Mouse (Mus musculus) gastrocnemius, postnatal 36 days (tissue): ENCODE results near the gene Kirrel3. TPM values are rescaled to one million over a fixed set of nuclear protein-coding genes. Genes with fewer than 3 reads are reported as not detected.

ENCODE experiments used
- DNase-seq, 2 experiments: peaks; one replicate each; pipeline ENCODE4 v3.0.0; 2022
- intact Hi-C: fragments of 180-260 bp; cut with DNase I; formaldehyde crosslinking; loops from one replicate; pipeline ENCODE4 v1.15.1; 2025
- long read RNA-seq, 2 experiments: library from polyadenylated mRNA; stranded (forward); transcript quantifications; one replicate each; pipeline ENCODE4 v2.0.0; 2021
- total RNA-seq, 2 experiments: library from RNA; stranded (reverse); gene quantifications; 2 replicates each; pipeline ENCODE4 v1.2.3; 2021

Gene Kirrel3
- total RNA-seq: under 1 TPM; 0.51 to 0.54 TPM
- long read RNA-seq, experiment 1, partial matches to known transcripts: 0 of 4 reads
- long read RNA-seq, experiment 1, other reads (novel, unspliced or antisense): 4 of 4 reads
- long read RNA-seq, experiment 2: 0 reads

DNA sequence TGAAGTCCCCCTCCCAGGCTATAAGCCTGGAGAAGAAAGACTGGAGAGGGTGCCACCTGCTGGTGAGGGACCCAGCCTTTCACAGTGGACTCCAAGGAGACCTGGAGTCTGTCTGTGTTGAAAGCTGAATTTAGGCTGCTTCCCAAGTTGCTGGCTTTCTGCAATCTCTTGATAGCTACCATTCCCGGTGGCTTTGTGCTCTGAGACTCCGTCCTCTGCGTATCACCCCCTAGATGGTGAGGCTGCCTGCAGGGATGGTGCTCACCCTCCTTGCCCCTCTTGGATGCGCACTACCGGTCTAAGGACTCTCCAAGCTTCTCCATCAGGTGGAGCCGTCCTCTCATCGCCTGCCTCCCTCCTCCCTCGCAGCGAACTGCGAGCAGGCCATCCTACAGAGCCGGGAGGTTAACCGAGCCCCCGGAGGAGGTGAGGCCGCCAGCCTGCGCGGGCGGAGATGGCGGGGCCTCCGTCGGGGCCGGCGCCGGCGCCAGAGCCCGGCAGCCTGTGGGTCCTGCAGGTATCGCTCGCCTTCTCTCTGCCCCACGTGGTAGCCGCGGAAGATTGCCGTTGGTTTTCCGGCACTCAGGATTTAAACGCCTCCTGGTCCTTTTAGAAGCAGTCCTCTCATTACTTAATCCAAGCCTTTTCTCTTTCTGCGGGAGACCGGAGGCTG is at the start of gene Kirrel3:
Kirrel3 (plus strand) TSS at position 136 of the 673 bp plus-strand sequence.
- intact Hi-C loops: no loop called here
- DNase-seq: peak; percentile 18 to 24

DNA sequence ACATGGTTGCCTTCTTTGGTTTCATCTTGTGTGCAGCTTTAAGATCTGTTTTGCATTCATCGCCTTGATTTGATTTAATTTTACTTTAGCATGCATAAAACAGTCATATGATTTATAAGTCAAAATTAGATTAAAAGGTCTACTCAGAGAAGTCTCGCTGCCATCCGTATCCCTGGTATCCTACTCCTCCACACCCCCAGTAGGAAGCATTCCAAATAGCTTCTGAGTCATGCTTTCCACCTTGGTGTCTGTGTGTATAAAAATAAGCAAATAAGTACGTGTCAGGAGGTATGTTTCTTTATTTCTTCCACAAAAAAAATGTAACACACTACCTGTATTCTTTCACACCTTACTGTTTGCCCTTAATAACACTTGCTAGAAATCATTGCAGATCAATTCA is 45.0 kb upstream of the Kirrel3 start:
- no peak for DNase-seq
- intact Hi-C loops: no loop called here

DNA sequence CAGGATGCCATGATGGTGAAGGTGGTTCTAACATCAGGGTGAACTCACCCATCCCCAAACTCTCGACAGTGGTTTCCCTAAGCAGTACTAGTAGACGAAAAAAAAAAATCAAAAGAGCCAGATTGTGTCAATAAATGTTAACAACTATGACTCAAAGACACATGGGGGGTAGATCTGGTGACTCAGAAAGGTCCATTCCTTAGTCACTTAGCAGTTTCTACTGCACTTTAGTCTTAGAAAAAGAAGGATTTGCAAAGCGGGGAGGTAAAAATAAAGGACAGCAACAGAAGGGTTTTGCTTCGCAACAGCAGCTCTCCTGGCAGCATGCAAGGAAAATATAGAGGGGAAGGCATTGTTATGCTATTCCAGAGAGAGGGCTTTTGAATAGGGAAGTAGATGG is 41.7 kb upstream of the Kirrel3 start:
- no peak for DNase-seq
- intact Hi-C loops: no loop called here

DNA sequence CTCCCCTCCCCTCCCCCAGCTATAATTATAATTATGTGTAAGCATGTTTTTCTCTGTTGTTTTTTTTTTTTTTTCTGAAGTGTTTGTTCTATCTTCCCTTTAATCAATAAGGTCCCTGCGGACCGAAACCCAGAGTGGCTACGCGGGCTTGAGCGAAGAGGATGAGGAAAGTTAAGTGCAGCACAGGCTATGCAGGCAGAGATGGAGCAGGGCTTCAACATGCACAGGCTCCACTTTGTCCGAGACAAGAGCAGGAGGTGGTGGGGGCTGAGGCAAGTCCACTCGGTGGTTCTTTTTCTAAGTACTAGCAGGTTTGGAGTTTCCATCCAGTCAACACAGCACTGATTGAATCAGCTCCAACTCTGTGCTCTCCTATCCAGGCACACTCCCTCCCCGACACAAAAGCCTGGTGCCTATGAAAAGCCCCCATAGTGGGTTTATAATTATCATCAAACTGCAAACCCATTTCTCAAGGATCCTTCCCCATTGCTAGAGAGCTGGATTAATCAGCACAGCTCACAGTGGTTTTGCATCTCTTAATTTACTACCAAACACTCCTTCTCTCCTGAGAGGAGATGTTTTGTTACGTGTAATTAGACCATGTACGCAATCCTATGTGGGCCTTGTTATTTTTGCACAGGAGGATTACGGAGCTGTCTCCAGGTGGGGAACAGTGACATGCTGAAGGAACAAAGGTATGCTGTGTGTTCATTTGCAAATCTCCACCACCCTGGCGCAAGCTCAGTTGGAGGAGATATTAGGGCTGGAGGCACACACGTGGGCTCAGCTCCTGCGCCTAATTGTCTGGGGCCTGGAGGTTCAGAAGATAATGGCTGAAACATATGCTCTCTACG is 39.0 kb upstream of the Kirrel3 start:
- intact Hi-C loops: no loop called here
- no peak for DNase-seq

DNA sequence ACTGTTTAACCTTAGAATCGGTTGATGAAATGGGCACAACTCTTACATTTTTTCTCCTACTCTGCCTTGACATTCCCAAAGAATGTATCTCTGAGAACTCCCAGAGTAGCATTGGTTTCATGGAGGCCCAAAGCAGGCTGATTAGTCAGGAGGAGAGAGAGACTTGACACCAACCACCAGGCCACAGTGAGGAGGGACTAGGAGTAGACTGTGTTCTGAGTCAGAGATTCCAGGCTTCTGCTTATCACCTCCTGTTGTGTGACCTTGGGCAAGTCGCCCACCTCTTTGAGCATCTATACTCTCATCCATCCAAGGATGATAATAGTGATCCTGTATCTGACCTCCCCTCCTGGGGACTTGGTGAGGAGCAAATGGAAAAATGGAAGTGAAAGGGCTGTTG is 38.0 kb upstream of the Kirrel3 start:
- intact Hi-C loops: no loop called here
- DNase-seq: no peak

DNA sequence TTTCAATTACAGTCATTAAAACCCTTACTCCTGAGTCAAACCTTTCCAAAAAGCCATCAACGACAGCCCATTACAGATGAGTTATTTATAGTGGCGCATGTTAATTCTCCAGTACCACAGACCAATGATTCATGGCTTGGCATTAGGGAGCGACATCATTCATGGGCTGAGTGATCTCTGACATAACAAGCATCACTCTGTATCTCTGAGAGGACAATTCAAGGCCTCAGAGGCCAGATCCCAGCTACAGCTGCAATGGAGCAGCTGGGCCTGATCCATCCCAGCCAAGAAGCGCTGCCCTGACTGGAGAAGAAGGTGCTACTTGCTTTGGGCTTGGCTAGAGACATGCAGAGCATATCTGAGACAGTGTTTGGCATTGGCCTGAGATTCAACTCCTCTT is 37.2 kb upstream of the Kirrel3 start:
- no peak for DNase-seq
- intact Hi-C loops: no loop called here

DNA sequence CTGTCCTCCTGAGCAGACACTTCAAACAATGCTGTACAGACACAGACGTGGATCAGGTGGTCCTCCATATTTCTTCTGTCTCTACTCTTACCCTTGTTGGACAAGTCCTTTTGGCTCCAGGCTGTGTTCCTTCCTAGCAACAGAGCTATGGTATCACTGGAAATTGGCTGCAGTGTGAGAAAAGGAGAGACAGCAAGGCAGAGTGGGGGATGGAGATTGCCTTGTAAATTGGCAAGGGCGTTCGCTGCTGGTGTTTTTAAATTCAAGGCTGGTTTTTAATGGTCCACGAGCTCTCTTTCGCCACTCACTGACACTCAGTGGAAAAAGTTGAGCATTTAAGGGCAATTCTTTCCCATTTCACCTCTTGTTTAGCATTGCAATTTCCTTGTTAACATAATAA is 27.5 kb upstream of the Kirrel3 start:
- no peak for DNase-seq
- intact Hi-C loops: no loop called here

DNA sequence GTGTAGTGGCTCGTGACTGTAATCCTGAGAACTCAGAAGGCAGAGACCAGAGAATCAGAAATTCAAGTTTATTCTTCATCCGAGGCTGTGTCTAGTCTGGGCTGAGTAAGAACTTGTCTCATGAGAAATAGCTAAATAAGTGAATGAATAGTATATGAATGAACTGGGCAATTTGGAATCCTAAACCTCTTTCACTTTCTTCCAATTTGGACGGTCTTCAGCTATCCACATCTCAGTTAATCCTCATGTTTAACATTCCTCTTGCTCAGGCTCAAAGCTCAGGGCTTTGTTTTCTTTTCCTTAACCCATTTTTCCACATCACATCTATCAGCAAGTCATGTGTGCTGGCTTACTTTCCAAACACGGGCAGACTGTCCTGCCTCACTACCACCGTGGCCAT is 25.7 kb upstream of the Kirrel3 start:
- no peak for DNase-seq
- intact Hi-C loops: no loop called here

DNA sequence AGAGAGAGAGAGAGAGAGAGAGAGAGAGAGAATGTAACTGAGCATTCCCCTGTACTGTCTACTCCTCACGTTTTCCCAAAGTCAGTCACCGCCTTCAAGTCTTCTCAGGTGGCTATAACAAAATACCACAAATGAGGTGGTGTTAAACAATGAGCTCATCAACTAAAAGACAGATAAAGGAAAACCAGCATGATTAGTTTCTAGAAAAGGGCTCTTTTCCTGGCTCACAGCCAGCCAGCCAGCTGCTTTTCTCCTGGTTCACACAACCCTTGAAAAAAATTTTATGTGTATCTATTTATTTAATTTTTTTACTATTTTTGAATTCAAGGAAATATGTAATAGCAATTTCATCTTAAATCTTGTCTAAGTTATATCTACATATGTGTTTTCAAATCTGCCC is 22.0 kb upstream of the Kirrel3 start:
- no peak for DNase-seq
- intact Hi-C loops: no loop called here

DNA sequence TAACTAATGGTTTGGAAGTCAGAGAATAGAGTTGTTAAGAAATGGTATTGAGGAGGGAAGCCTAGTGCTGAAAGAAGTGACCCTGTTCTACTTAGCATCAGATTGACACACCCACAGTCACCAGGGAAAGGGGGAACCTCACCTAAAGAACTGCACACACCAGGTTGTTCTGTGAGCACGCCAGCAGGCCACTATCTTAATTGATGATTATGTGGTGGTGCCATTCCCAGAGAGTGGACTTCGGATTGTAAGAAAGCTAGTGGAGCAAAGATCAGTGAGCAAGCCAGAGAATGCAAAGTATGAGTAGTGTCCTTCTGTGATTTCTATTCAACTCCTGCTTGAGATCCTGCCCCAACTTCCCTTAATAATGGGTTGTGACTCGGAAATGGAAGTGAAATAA is 19.6 kb upstream of the Kirrel3 start:
- intact Hi-C loops: no loop called here
- no peak for DNase-seq

DNA sequence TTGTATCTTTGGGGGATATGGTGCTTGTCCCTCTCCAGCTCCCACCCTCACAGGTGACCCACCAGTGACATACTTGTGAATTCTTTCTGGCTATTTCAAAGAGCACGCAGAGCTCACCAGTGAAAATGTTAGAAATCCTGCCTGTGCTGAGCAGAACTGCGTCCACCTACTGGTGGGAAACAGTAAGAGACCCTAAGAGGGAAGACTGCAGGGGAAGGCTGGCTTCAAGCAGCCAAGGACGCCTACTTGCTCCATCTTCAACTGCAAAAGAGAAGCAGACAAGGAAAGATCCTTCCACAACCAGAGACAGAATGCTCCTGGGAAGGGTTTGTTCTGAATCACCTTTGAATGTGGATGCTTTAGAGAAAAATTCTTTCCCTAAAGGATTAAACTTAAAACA is 16.5 kb upstream of the Kirrel3 start:
- intact Hi-C loops: no loop called here
- no peak for DNase-seq

DNA sequence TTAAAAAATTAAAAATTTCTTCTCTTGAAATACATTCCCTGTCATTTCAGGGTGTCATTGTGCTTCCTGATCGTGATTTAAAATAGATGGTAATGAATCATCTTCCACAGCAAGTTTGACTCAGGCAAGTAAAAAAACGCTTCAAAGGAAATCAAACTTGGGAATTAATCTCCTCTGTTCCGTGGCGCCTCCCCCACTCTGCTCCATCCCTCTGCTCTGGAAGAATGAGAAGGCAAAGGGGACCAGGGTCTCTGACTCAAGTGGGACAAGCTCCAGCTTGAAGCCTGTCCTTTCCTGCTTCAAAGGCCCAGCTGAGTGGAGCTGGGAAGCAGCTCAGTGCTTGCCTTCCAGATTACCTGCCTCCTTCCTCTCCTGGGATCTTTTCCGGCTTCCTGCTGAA is 9.5 kb upstream of the Kirrel3 start:
- DNase-seq: no peak
- intact Hi-C loops: no loop called here

DNA sequence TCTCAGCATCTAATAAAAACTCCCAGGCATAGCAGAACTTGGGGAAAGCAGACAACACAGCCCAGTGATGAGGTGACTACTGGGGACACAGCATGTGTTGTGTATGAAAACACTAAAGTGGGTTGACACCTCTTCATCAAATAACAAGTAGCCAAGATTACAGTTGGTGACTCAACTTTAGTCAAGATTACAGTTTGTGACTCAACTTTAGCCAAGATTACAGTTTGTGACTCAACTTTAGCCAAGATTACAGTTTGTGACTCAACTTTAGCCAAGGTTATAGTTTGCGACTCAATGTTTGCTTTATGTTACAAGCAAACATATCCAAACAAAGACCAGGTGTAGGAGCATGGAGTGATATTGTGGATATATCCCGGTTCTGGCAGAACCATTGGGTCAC is 7.2 kb upstream of the Kirrel3 start:
- DNase-seq: no peak
- intact Hi-C loops: no loop called here

DNA sequence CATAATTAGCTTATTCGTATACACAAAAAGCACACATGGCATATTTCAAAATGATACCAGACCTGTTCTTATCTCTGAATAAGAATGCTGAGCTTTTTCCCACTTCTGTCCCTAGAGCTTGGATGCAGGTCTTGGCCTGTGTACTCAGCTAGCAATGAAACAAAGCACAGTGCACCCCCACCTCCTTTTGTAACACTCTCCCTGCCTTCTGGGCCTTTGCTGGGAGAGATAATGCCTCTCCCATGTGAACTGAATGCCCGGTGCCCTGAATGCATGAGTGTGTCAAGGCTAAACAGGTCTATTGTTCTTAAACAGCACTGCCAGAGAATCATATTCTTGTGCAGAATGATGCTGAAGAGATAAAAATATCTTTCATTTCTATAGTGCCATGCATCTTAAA is 2.5 kb upstream of the Kirrel3 start:
- DNase-seq: no peak
- intact Hi-C loops: no loop called here

DNA sequence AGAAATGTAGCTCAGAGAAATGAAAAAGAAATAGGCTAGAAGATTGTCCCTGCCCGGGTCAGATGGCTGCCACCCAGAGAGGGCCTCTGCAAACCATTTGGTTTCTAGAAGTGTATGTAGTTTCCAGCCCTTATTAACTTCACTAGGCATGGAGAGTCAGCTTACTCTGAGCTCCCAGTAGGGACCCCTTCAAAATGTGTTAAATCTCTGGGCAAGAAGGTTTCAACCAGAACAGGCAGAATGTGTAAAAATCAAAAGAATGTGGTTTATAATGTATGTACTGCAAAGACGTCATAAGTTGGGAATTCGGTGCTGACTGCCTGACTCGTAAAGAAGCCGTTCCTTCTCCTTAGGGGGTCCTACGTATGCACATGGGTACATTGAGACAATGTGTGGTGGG is 1.0 kb upstream of the Kirrel3 start:
- DNase-seq: no peak
- intact Hi-C loops: no loop called here

DNA sequence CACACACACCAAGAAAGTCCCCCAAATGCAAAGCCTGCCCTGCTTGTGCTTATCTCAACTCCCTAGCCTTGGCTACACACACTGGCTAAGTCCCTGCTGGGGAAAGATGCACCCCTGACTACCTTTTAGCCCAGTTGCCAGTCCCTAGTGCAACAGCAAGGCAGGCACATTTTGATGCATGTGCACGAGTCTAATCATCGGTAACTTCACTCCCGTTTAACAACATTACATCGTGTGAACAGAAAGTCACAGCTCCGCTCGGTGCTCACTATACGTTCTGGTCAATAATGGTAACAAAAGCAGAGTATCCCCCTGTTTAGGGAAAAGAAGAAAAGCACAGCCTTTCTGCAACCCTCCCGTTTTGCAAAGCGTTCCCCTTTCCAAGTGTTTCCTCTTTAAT is 2.6 kb downstream of the Kirrel3 start:
- DNase-seq: no peak
- intact Hi-C loops: no loop called here

DNA sequence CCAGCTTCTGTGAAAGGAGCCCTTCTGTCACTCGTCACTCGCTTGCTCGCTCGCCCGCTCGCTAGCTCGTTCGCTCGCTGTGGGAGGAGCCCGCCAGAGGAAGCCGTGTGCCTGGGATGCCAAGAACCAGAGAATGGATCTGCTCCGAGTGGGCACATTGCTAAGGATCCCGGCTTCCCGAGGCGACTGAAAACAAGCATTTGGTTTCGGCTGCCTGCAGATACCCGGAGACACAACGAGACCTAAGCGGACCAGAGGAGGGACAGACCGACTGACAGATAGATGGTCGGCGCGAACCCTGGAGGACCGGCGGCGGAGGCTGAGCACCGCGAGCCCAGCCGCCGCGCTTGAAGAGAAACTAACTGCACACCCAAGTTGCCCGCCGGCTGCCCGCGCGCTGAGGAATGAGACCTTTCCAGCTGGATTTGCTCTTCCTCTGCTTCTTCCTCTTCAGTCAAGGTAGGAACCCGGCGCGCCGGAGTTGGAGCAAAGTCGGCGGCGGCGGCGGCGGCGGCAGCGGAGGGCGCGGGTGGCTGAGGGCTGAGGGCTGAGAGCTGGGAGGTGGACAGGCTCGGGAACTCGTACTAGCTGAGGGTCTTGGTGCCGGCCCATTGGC is 3.1 kb downstream of the Kirrel3 start:
- intact Hi-C loops: no loop called here
- peak; percentile 11 to 37 for DNase-seq

DNA sequence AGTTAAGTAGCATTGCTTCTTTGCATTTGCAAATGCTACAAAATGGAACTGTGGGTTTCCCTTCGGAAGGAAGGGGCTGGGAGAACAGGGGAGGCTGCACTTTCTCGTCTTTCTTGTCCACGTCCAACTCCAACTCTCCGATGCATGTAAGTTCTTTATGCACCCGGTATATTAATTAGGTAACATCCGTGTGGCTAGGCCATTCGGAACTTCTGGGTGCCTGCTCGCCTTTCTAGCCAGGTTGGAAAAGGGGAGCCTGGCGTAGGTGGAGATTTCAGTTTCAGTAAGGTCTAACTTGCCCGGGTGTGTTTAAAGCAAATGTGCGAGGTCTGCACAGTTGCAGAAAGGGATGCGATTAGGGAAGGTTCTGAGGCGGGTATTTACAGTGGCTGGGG is 3.6 kb downstream of the Kirrel3 start:
- intact Hi-C loops: no loop called here
- no peak for DNase-seq

DNA sequence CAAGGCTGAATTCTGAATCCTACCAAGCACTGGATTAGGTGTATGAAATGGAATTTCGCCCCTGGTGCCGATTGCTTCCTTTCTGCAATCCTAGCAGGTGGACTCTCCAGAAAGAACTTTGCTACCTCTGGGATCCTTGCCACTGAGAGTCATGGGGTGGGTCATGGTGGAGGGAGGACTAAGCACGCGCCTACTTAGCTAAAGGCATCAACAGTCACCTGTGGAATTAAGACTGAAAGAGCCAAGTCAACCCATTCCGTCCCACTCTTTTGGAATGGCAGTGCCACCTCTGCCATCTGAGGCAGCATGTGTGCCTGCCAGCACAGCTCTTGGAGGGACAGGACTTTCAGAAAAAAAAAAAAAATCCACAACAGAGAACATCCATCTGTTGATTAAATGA is 4.1 kb downstream of the Kirrel3 start:
- no peak for DNase-seq
- intact Hi-C loops: loop anchor here (10.0 kb wide), 1 partner anchor 675 kb away; no protein-coding TSS in a partner anchor

DNA sequence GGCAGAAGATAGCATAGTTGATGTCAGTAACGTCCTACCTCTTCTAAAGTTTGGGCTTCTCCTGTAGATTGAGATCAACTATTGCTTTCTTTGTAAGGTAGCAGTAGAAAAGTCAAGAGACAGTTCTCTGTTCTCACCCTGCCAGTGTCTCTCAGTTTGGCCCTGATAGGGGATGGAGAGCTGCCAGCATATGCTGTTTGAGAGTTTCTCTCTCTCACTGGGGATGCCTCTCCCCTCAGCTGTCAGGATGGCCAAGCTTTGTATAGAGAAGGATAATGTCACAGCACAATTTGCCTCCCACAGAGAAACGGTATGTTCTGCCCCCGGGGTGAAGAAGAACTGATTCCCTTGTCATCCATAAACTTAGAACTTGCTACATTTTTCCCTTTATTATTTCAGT is 6.4 kb downstream of the Kirrel3 start:
- intact Hi-C loops: loop anchor here (10.0 kb wide), 1 partner anchor 673 kb away; no protein-coding TSS in a partner anchor
- no peak for DNase-seq

DNA sequence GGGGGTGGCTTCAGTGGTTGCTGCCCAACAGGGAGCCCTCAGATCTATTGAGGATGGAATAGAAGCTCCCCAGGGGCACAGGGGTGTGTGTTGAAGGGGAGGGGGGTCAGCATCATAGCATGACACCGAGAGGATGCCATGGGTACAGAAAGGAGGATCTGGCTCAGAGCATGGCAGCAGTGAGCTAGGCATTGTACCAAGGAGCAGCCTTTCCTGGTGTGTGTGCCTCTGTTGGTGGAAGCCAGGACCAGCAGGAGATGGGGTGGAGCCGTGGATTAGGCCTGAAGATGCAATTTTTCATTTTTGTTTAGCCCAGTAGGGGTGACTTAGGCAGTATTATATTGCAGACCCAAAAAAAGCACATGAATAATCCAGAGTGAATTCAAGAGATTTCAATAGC is 7.9 kb downstream of the Kirrel3 start:
- no peak for DNase-seq
- intact Hi-C loops: loop anchor here (10.0 kb wide), 1 partner anchor 671 kb away; no protein-coding TSS in a partner anchor
